Mouse (Mus musculus) lung, embryonic 15.5 days (tissue): ENCODE results near the gene Prss8. TPM values are rescaled to one million over a fixed set of nuclear protein-coding genes. Genes with fewer than 3 reads are reported as not detected.

Experiments
- ATAC-seq: fragments of 200-750 bp; cut with Nextera tagmentation; 2 replicates; pipeline ENCODE4 v1.8.0; 2017; ENCODE audit warnings: moderate number of reproducible peaks, borderline replicate concordance; ENCODE audit not compliant: low FRiP score, low TSS enrichment; ENCODE audit errors: extremely low read depth
- H3K27ac ChIP-seq: fragments of 300-500 bp; sonication (generic); 2 replicates; pipeline ENCODE4 v1.5.1; 2015; ENCODE audit warnings: moderate library complexity, mild to moderate bottlenecking, inconsistent platforms
- H3K27me3 ChIP-seq: fragments of 300-500 bp; sonication (generic); 2 replicates; pipeline ENCODE4 v1.6.1; 2015; ENCODE audit warnings: inconsistent platforms
- H3K36me3 ChIP-seq: fragments of 300-500 bp; sonication (generic); 2 replicates; pipeline ENCODE4 v1.6.1; 2015; ENCODE audit warnings: inconsistent platforms
- H3K4me1 ChIP-seq: fragments of 300-500 bp; sonication (generic); 2 replicates; pipeline ENCODE4 v1.6.1; 2015; ENCODE audit warnings: inconsistent platforms
- H3K4me2 ChIP-seq: fragments of 300-500 bp; sonication (generic); 2 replicates; pipeline ENCODE4 v1.6.1; 2015; ENCODE audit warnings: inconsistent platforms, mild to moderate bottlenecking, moderate library complexity
- H3K4me3 ChIP-seq: fragments of 300-500 bp; sonication (generic); 2 replicates; pipeline ENCODE4 v1.5.1; 2015; ENCODE audit warnings: mild to moderate bottlenecking, inconsistent platforms
- H3K9ac ChIP-seq: fragments of 300-500 bp; sonication (generic); 2 replicates; pipeline ENCODE4 v1.6.1; 2015; ENCODE audit warnings: inconsistent platforms
- H3K9me3 ChIP-seq: fragments of 300-500 bp; sonication (generic); 2 replicates; pipeline ENCODE4 v1.6.1; 2016; ENCODE audit warnings: inconsistent platforms
- WGBS: fragments of 180-500 bp; shearing (Covaris S2); methylation state at CpG from one replicate; pipeline ENCODE4 v1.1.7; 2015; 5-methylcytosine and 5-hydroxymethylcytosine counted together
- polyA plus RNA-seq: library from polyadenylated mRNA; unstranded; fragments of >200 nt; fragmentation: Nextera tagmentation; extraction: Ambion mirVana; gene quantifications from 2 replicates; pipeline ENCODE4 v1.2.1, GENCODE M21; 2015

The Prss8 gene
- polyA plus RNA-seq, 1 experiment from 2014 or later, result 84.5 TPM

GRCm38 (mm10) chr7:127926066-127926465, 3.8 kb downstream of the Prss8 start:
- H3K27ac ChIP-seq, result peak overlapping the region; percentile 96
- ATAC-seq, result no peak
- no peaks in the 10 kb centered on the region for H3K9me3 ChIP-seq
- peaks cover 20% of the 10 kb centered on the region for H3K27me3 ChIP-seq
- 70% methylated on average over 8 of the region's 8 CpGs for WGBS
- peak overlapping the region; percentile 50; the same call in 1 of the 2 replicates for H3K4me2 ChIP-seq
- peak overlapping the region; percentile 5; the same call in 1 of the 2 replicates for H3K4me3 ChIP-seq
- H3K36me3 ChIP-seq, result peaks cover 33% of the 10 kb centered on the region
- H3K9ac ChIP-seq, result no peak overlapping the region
- peaks cover 58% of the 10 kb centered on the region for H3K4me1 ChIP-seq

- WGBS, result 47% methylated on average over 5 of the region's 5 CpGs
- peak; percentile 77 for ATAC-seq
- H3K4me2 ChIP-seq, result peak overlapping the region; percentile 27
- H3K36me3 ChIP-seq, result peaks cover 39% of the 10 kb centered on the region
- H3K27me3 ChIP-seq, result peaks cover 16% of the 10 kb centered on the region
- H3K9me3 ChIP-seq, result no peaks in the 10 kb centered on the region
- H3K4me1 ChIP-seq, result peaks cover 50% of the 10 kb centered on the region
- H3K9ac ChIP-seq, result no peak overlapping the region
- H3K27ac ChIP-seq, result peak overlapping the region; percentile 96
- peak overlapping the region; percentile 5; the same call in 1 of the 2 replicates for H3K4me3 ChIP-seq
Observed at GRCm38 (mm10) chr7:127925252-127925651, 4.7 kb downstream of the Prss8 start.

- 76% methylated on average over 5 of the region's 5 CpGs for WGBS
- Histone ChIP-seq H3K9ac (0 out of 2 replicates have a peak overlapping the region, but pooled peaks have one; percentile 10), H3K4me2 (0 out of 2 replicates have a peak overlapping the region, but pooled peaks have one; percentile 4), H3K36me3 (peaks cover 39% of the 10 kb centered on the region), H3K4me1 (peaks cover 48% of the 10 kb centered on the region), H3K27me3 (0 out of 2 replicates have a peak, but pooled peaks cover 3% of the 10 kb centered on the region), H3K9me3 (no peaks in the 10 kb centered on the region), H3K4me3 (no peak overlapping the region), H3K27ac (peak overlapping the region; percentile 76)
- no peak for ATAC-seq
Observed at GRCm38 (mm10) chr7:127923714-127924113, 6.2 kb downstream of the Prss8 start.

- Histone ChIP-seq H3K9me3 (no peaks in the 10 kb centered on the region), H3K4me1 (peaks cover 48% of the 10 kb centered on the region), H3K4me3 (no peak overlapping the region), H3K27me3 (no peaks in the 10 kb centered on the region), H3K36me3 (peaks cover 47% of the 10 kb centered on the region), H3K27ac (peak overlapping the region; percentile 49), H3K9ac (no peak overlapping the region), H3K4me2 (no peak overlapping the region)
- no peak for ATAC-seq
- 55% methylated on average over 6 of the region's 6 CpGs for WGBS
Observed at GRCm38 (mm10) chr7:127922451-127923275, 7.2 kb downstream of the Prss8 start.

- Histone ChIP-seq H3K9me3 (no peaks in the 10 kb centered on the region), H3K27ac (no peak overlapping the region), H3K27me3 (no peaks in the 10 kb centered on the region), H3K4me2 (no peak overlapping the region), H3K4me1 (peaks cover 38% of the 10 kb centered on the region), H3K4me3 (no peak overlapping the region), H3K9ac (no peak overlapping the region), H3K36me3 (peaks cover 50% of the 10 kb centered on the region)
- ATAC-seq, result no peak
- 64% methylated on average over 8 of the region's 8 CpGs for WGBS
Observed at GRCm38 (mm10) chr7:127921516-127921915, 8.4 kb downstream of the Prss8 start.

- no peak overlapping the region for H3K4me3 ChIP-seq
- no peak overlapping the region for H3K4me2 ChIP-seq
- no peaks in the 10 kb centered on the region for H3K27me3 ChIP-seq
- H3K4me1 ChIP-seq, result peaks cover 19% of the 10 kb centered on the region
- H3K27ac ChIP-seq, result no peak overlapping the region
- no peak for ATAC-seq
- 71% methylated on average over 7 of the region's 7 CpGs for WGBS
- H3K9me3 ChIP-seq, result no peaks in the 10 kb centered on the region
- no peak overlapping the region for H3K9ac ChIP-seq
- peaks cover 46% of the 10 kb centered on the region for H3K36me3 ChIP-seq
Observed at GRCm38 (mm10) chr7:127919290-127919689, 10.6 kb downstream of the Prss8 start.

- H3K27me3 ChIP-seq, result no peaks in the 10 kb centered on the region
- peaks cover 12% of the 10 kb centered on the region for H3K4me1 ChIP-seq
- H3K4me2 ChIP-seq, result no peak overlapping the region
- 52% methylated on average over 3 of the region's 3 CpGs for WGBS
- no peaks in the 10 kb centered on the region for H3K9me3 ChIP-seq
- H3K9ac ChIP-seq, result no peak overlapping the region
- peaks cover 43% of the 10 kb centered on the region for H3K36me3 ChIP-seq
- no peak overlapping the region for H3K27ac ChIP-seq
- no peak overlapping the region for H3K4me3 ChIP-seq
- no peak for ATAC-seq
Observed at GRCm38 (mm10) chr7:127918203-127918602, 11.7 kb downstream of the Prss8 start.

GRCm38 (mm10) chr7:127915293-127915692, 14.6 kb downstream of the Prss8 start:
- Histone ChIP-seq H3K27me3 (no peaks in the 10 kb centered on the region), H3K9ac (no peak overlapping the region), H3K4me3 (no peak overlapping the region), H3K27ac (no peak overlapping the region), H3K36me3 (peaks cover 31% of the 10 kb centered on the region), H3K4me1 (peaks cover 13% of the 10 kb centered on the region), H3K4me2 (no peak overlapping the region), H3K9me3 (no peaks in the 10 kb centered on the region)
- 88% methylated on average over 12 of the region's 12 CpGs for WGBS
- ATAC-seq, result no peak

- peaks cover 13% of the 10 kb centered on the region for H3K4me1 ChIP-seq
- H3K9ac ChIP-seq, result peak overlapping the region; percentile 66
- H3K36me3 ChIP-seq, result peaks cover 46% of the 10 kb centered on the region
- WGBS, result 9% methylated on average over 4 of the region's 4 CpGs
- no peaks in the 10 kb centered on the region for H3K9me3 ChIP-seq
- H3K4me2 ChIP-seq, result peak overlapping the region; percentile 82
- H3K27me3 ChIP-seq, result no peaks in the 10 kb centered on the region
- peak overlapping the region; percentile 85; the same call in 1 of the 2 replicates for H3K27ac ChIP-seq
- peak overlapping the region; percentile 82 for H3K4me3 ChIP-seq
- ATAC-seq, result no peak
Observed at GRCm38 (mm10) chr7:127912938-127913337, 17.0 kb downstream of the Prss8 start.

GRCm38 (mm10) chr7:127912190-127912871, 17.6 kb downstream of the Prss8 start, which contains the start of gene Kat8:
Gene Kat8 (plus strand): TSS chr7:127912516.
- H3K4me3 ChIP-seq, result peak within 1 kb of the TSS; percentile 82
- WGBS, result under 1% methylated on average over 40 of the region's 40 CpGs
- peak within 1 kb of the TSS; percentile 85 for H3K27ac ChIP-seq
- H3K4me2 ChIP-seq, result peak within 1 kb of the TSS; percentile 82
- H3K36me3 ChIP-seq, result peaks cover 46% of the 10 kb centered on the region
- H3K4me1 ChIP-seq, result peaks cover 13% of the 10 kb centered on the region
- no peaks in the 10 kb centered on the region for H3K27me3 ChIP-seq
- peak within 1 kb of the TSS; percentile 66 for H3K9ac ChIP-seq
- peak; percentile 93 for ATAC-seq
- no peaks in the 10 kb centered on the region for H3K9me3 ChIP-seq

GRCm38 (mm10) chr7:127908656-127909055, 21.2 kb downstream of the Prss8 start:
- no peak for ATAC-seq
- no peak overlapping the region for H3K9ac ChIP-seq
- H3K4me1 ChIP-seq, result peaks cover 23% of the 10 kb centered on the region
- H3K4me3 ChIP-seq, result no peak overlapping the region
- no peaks in the 10 kb centered on the region for H3K27me3 ChIP-seq
- H3K4me2 ChIP-seq, result no peak overlapping the region
- no peak overlapping the region for H3K27ac ChIP-seq
- no peaks in the 10 kb centered on the region for H3K9me3 ChIP-seq
- H3K36me3 ChIP-seq, result peaks cover 52% of the 10 kb centered on the region
- WGBS, result 87% methylated on average over 4 of the region's 4 CpGs

GRCm38 (mm10) chr7:127907939-127908338, 22.0 kb downstream of the Prss8 start:
- peaks cover 16% of the 10 kb centered on the region for H3K4me1 ChIP-seq
- H3K4me2 ChIP-seq, result no peak overlapping the region
- H3K9me3 ChIP-seq, result no peaks in the 10 kb centered on the region
- WGBS, result 93% methylated on average over 12 of the region's 12 CpGs
- H3K9ac ChIP-seq, result no peak overlapping the region
- peaks cover 52% of the 10 kb centered on the region for H3K36me3 ChIP-seq
- no peak overlapping the region for H3K4me3 ChIP-seq
- no peak overlapping the region for H3K27ac ChIP-seq
- ATAC-seq, result no peak
- no peaks in the 10 kb centered on the region for H3K27me3 ChIP-seq
